Mouse (Mus musculus) embryonic fibroblast, embryonic 13.5 days (primary cell): ENCODE results near the gene Rps6kb1.

Source experiments
- CTCF ChIP-seq: IDR thresholded peaks from 2 replicates; pipeline ENCODE4 v1.5.1; 2011; ENCODE audit warnings: mild to moderate bottlenecking, control low read depth, low read length, moderate library complexity, borderline replicate concordance; ENCODE audit not compliant: insufficient read depth
- POLR2A ChIP-seq: IDR thresholded peaks from 2 replicates; pipeline ENCODE4 v1.6.1; 2011; ENCODE audit warnings: low read depth, mild to moderate bottlenecking, control low read depth, low read length, moderate library complexity

GRCm38 (mm10) chr11:86585598-86585984 is 41.0 kb upstream of the Rps6kb1 start:
- TF ChIP-seq CTCF (no peak), POLR2A (peak; percentile 84)
